Mouse (Mus musculus) embryonic facial prominence, embryonic 12.5 days (tissue): Measurements from ENCODE around the gene Rftn1. TPM values are rescaled to one million over a fixed set of nuclear protein-coding genes. Genes with fewer than 3 reads are reported as not detected.
"Not testable (repeated sequence)": the region's sequence is repeated elsewhere in the genome, so short reads cannot be mapped to it uniquely, and the experiment has no call there.

Experiments
- ATAC-seq: fragments of 200-750 bp; cut with Nextera tagmentation; 2 replicates; pipeline ENCODE4 v1.8.0; 2017; ENCODE audit not compliant: insufficient number of reproducible peaks, insufficient read depth, low FRiP score, low TSS enrichment
- H3K27ac ChIP-seq: fragments of 300-500 bp; sonication (generic); 2 replicates; pipeline ENCODE4 v1.5.1; 2016; ENCODE audit warnings: mild to moderate bottlenecking
- H3K27me3 ChIP-seq: fragments of 300-500 bp; sonication (generic); 2 replicates; pipeline ENCODE4 v1.6.1; 2016; ENCODE audit warnings: mild to moderate bottlenecking, moderate library complexity
- H3K36me3 ChIP-seq: fragments of 300-500 bp; sonication (generic); 2 replicates; pipeline ENCODE4 v1.6.1; 2016; ENCODE audit warnings: mild to moderate bottlenecking
- H3K4me1 ChIP-seq: fragments of 300-500 bp; sonication (generic); 2 replicates; pipeline ENCODE4 v1.6.1; 2016
- H3K4me2 ChIP-seq: fragments of 300-500 bp; sonication (generic); replicated peaks from 2 replicates; pipeline ENCODE4 v1.6.1; 2016; ENCODE audit warnings: mild to moderate bottlenecking, moderate library complexity
- H3K4me3 ChIP-seq: fragments of 300-500 bp; sonication (generic); 2 replicates; pipeline ENCODE4 v1.5.1; 2016; ENCODE audit warnings: mild to moderate bottlenecking
- H3K9ac ChIP-seq: fragments of 300-500 bp; sonication (generic); 2 replicates; pipeline ENCODE4 v1.6.1; 2016; ENCODE audit warnings: mild to moderate bottlenecking, moderate library complexity
- H3K9me3 ChIP-seq: fragments of 300-500 bp; sonication (generic); 2 replicates; pipeline ENCODE4 v1.6.1; 2016; ENCODE audit warnings: mild to moderate bottlenecking, moderate library complexity
- WGBS: fragments of 180-500 bp; shearing (Covaris S2); methylation state at CpG from one replicate; pipeline ENCODE4 v1.1.7; 2016; 5-methylcytosine and 5-hydroxymethylcytosine counted together
- polyA plus RNA-seq: library from polyadenylated mRNA; unstranded; fragments of >200 nt; fragmentation: Nextera tagmentation; extraction: Ambion mirVana; gene quantifications from 2 replicates; pipeline ENCODE4 v1.2.1, GENCODE M21; 2016

Rftn1 gene
- polyA plus RNA-seq, 1 experiment from 2014 or later = 12.1 TPM

DNA sequence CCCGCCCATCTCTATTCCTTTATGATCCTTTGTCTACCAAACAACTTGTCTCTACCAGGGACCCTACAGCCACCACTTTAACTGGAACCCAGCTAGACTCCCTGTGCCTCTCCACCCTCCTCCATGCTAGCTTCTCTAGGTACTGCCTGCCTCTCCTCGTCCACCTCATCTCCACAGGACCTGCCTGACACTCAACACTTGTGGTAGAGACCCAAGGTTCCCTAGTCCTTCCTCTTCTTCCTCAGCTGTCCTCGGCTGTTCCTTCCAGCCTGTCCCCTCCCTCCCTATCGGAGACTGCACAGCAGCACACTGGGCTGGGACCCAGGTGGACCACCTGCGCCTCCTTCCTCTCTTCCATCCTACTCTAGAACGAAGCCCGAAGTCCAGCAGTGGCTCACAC is 73.0 kb downstream of the Rftn1 start:
- Histone ChIP-seq H3K9ac (no peak overlapping the region), H3K4me1 (no peaks in the 10 kb centered on the region), H3K27me3 (no peaks in the 10 kb centered on the region), H3K36me3 (no peaks in the 10 kb centered on the region), H3K27ac (no peak overlapping the region), H3K4me2 (no peak overlapping the region), H3K9me3 (no peaks in the 10 kb centered on the region), H3K4me3 (no peak overlapping the region)
- WGBS = 92% methylated on average over 7 of the region's 7 CpGs
- no peak for ATAC-seq

DNA sequence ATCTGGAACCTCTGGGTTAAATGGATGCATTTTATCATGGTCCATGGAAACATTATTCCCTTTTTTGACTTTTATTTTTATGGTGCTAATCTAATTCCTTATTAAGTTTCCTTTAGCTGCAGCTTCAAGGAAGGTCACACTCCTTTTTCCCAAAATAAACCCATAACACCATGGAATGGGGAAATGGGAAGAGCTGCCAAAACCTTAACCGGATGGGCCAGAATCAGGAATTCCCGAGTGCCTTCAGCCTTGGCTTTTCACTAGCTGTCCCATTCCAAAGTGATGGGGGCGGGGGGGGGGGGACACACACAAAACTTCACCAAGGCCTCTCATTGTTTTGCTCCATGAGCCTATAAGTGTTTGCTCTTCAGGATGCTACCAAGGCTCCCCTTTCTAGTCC is 73.5 kb downstream of the Rftn1 start:
- whole genome bisulfite sequencing = 83% methylated on average over 3 of the region's 3 CpGs
- no peaks in the 10 kb centered on the region for H3K9me3 ChIP-seq
- H3K9ac ChIP-seq = no peak overlapping the region
- no peaks in the 10 kb centered on the region for H3K36me3 ChIP-seq
- no peaks in the 10 kb centered on the region for H3K27me3 ChIP-seq
- H3K27ac ChIP-seq = no peak overlapping the region
- no peak overlapping the region for H3K4me2 ChIP-seq
- H3K4me3 ChIP-seq = no peak overlapping the region
- ATAC-seq = no peak
- no peaks in the 10 kb centered on the region for H3K4me1 ChIP-seq

DNA sequence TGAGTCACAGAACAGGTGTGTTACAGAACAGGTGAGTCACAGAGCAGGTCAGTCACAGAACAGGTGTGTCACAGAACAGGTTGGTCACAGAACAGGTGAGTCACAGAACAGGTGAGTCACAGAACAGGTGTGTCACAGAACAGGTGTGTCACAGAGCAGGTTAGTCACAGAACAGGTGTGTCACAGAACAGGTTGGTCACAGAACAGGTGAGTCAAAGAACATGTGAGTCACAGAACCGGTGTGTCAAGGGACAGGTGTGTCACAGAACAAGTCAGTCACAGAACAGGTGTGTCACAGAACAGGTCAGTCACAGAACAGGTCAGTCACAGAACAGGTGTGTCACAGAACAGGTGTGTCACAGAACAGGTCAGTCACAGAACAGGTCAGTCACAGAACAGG is 74.1 kb downstream of the Rftn1 start:
- not testable (repeated sequence) for ATAC-seq, H3K27me3 ChIP-seq, H3K4me3 ChIP-seq, H3K4me1 ChIP-seq, H3K36me3 ChIP-seq, H3K27ac ChIP-seq, H3K9ac ChIP-seq, H3K4me2 ChIP-seq, H3K9me3 ChIP-seq
- 86% methylated on average over 1 of the region's 1 CpGs for WGBS

DNA sequence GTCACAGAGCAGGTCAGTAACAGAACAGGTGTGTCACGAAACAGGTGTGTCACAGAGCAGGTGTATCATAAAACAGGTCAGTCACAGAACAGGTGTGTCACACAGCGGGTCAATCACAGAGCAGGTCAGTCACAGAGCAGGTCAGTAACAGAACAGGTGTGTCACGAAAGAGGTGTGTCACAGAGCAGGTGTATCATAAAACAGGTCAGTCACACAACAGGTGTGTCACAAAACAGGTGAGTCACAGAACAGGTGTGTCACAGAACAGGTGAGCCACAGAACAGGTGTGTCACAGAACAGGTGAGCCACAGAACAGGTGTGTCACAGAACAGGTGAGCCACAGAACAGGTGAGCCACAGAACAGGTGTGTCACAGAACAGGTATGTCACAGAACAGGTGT is 74.8 kb downstream of the Rftn1 start:
- not testable (repeated sequence) for H3K36me3 ChIP-seq, H3K9ac ChIP-seq, H3K4me3 ChIP-seq, ATAC-seq, H3K27me3 ChIP-seq, H3K27ac ChIP-seq, H3K4me1 ChIP-seq, H3K9me3 ChIP-seq, H3K4me2 ChIP-seq
- WGBS = 90% methylated on average over 3 of the region's 3 CpGs

DNA sequence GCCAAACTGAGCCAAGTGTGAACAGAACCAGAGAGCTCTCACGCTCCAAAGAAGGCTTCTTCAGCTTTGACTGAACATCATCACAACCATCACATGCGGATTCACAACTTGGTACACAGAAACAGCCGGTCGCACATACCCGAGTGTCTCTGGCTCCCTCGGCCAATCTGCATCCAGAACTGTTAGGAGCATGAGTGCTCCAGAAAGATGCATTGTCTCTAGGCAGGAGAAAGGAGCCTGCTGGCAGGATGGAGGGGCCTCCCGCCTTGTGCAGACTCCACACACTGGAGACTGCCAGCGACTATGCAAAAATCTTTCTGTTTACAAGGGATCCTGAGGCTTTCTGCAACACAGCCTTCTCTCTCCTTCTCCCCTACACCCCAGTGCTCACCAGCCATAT is 75.8 kb downstream of the Rftn1 start:
- no peaks in the 10 kb centered on the region for H3K9me3 ChIP-seq
- no peaks in the 10 kb centered on the region for H3K27me3 ChIP-seq
- H3K4me1 ChIP-seq = no peaks in the 10 kb centered on the region
- no peaks in the 10 kb centered on the region for H3K36me3 ChIP-seq
- WGBS = 84% methylated on average over 8 of the region's 8 CpGs
- H3K9ac ChIP-seq = no peak overlapping the region
- H3K4me3 ChIP-seq = no peak overlapping the region
- H3K4me2 ChIP-seq = no peak overlapping the region
- H3K27ac ChIP-seq = no peak overlapping the region
- no peak for ATAC-seq

DNA sequence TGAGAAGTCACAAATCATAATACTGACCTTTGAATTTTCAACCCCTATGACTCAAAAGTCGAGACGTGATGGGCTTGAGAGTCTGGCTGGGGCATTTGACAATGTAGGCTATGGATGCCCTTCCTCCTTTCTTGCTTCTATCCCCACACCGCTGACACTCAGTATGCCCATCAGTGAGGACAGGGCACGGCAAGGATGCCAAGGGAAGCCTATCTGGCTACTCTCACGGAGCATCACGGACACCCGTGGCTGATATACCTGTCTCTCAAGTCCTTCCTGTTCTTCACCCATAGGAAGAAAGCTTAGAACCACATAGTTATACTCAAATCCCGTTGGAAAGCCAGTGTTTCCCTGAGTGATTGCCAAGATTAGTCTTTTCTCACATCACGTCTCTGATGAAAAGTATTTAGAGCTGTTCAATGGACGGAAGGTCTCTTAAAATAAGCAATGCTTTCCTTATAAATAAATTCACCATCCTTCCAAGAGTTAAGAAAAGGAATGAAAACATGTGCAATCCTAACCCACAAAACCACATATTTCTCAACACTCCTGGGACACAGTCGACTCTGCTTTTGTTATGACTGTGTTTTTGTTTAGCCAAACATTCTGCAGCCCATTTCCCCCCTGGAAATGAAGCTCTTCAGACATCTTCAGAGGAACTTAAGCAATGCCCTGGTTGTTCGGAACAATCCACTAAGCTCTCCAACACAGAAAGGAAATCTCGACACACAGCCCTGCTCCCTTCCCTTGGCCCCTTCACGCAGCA is 79.6 kb downstream of the Rftn1 start:
- Histone ChIP-seq H3K9ac (no peak overlapping the region), H3K9me3 (no peaks in the 10 kb centered on the region), H3K4me3 (no peak overlapping the region), H3K36me3 (no peaks in the 10 kb centered on the region), H3K4me2 (no peak overlapping the region), H3K27ac (no peak overlapping the region), H3K4me1 (no peaks in the 10 kb centered on the region), H3K27me3 (no peaks in the 10 kb centered on the region)
- WGBS = 66% methylated on average over 14 of the region's 14 CpGs
- no peak for ATAC-seq

DNA sequence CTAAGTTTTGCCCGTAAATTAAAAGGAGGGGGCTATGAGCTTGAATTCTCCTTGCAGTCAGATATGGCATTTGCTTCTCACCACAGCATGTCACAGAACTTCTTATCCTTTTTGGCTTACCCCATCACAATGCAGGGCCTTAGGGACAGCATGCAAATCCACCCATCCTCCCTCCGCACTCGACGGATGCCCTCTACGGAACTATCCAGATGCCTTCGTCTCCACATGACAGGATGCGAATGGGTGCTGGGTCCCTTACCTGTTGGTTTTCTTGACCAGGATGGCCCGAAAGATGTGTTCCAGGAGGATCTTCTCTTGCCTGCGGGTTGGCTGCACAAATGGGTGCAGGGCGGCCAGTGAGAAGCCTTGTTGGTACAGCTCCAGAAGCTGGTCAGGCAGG is 83.7 kb downstream of the Rftn1 start:
- WGBS = 94% methylated on average over 10 of the region's 10 CpGs
- H3K27me3 ChIP-seq = no peaks in the 10 kb centered on the region
- no peaks in the 10 kb centered on the region for H3K4me1 ChIP-seq
- H3K4me2 ChIP-seq = no peak overlapping the region
- no peak for ATAC-seq
- no peak overlapping the region for H3K27ac ChIP-seq
- no peak overlapping the region for H3K9ac ChIP-seq
- no peaks in the 10 kb centered on the region for H3K9me3 ChIP-seq
- no peak overlapping the region for H3K4me3 ChIP-seq
- H3K36me3 ChIP-seq = no peaks in the 10 kb centered on the region

DNA sequence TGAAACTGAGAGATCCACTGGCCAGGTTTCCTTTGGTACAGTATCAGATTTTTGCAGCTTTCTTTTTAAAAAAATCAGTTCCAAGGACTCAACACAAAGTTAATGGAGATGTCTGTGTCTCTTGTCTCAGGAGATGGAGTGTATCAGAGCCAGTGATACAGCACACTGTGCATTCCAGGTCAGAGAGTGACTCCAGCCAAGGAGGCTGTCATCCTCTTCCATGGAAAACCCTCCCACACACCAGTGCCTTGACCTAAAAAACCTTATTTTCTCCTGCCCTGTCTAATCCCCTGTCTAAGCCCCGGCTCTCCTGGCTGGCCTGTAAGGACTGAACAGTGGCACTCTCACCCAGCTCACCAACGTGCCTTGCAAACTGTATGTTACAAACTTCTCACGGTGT is 86.3 kb downstream of the Rftn1 start:
- H3K36me3 ChIP-seq = no peaks in the 10 kb centered on the region
- ATAC-seq = no peak
- WGBS = 91% methylated on average over 3 of the region's 3 CpGs

DNA sequence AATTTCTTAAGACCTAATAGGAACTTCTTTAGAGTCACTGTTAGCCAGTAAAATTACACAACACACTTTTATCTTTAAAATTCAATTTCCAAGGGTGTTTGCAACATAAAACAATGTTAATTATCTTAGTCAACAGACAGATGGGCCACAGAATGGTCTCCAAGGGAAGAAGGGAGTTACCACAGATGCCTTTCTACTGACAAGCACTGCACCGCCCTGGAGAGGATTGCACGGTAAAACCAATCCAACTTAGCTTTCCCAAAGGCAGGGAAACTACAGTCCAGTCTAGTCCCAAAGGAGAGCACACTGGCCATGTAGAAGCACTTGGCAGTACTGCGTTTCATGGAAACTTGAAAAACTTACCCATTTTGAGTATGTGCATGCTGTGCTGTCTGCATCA is 89.1 kb downstream of the Rftn1 start:
- Histone ChIP-seq H3K36me3 (no peaks in the 10 kb centered on the region), H3K9ac (no peak overlapping the region), H3K27ac (no peak overlapping the region), H3K9me3 (no peaks in the 10 kb centered on the region), H3K4me3 (no peak overlapping the region), H3K4me2 (no peak overlapping the region), H3K4me1 (no peaks in the 10 kb centered on the region), H3K27me3 (no peaks in the 10 kb centered on the region)
- WGBS = 92% methylated on average over 3 of the region's 3 CpGs
- ATAC-seq = no peak

More for the DNA sequence above, 86.3 kb downstream of the Rftn1 start:
- H3K4me3 ChIP-seq = no peak overlapping the region
- no peaks in the 10 kb centered on the region for H3K9me3 ChIP-seq
- no peaks in the 10 kb centered on the region for H3K4me1 ChIP-seq
- H3K4me2 ChIP-seq = no peak overlapping the region
- no peak overlapping the region for H3K9ac ChIP-seq
- H3K27ac ChIP-seq = no peak overlapping the region
- no peaks in the 10 kb centered on the region for H3K27me3 ChIP-seq

DNA sequence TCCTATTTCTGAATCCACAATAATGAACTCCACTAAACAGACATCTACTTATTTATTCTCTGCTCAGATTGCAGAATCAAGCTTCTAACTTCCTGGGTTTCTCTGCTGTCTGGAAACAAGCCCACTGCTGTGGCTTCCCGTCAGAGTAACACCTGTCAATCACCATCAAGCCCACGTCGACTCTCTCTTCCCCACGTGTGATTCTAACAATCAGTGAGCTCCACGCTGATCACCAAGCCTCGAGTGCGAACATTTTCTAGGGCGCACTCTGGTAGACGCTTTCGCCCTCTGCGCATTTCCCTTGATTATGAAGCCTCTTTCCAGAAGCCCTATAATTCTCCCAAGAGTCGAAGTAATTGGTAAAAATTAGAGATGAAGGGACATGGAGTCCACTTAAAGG is 90.4 kb downstream of the Rftn1 start:
- Histone ChIP-seq H3K27ac (no peak overlapping the region), H3K9ac (no peak overlapping the region), H3K36me3 (no peaks in the 10 kb centered on the region), H3K4me3 (no peak overlapping the region), H3K9me3 (no peaks in the 10 kb centered on the region), H3K27me3 (no peaks in the 10 kb centered on the region), H3K4me1 (no peaks in the 10 kb centered on the region), H3K4me2 (no peak overlapping the region)
- WGBS = 64% methylated on average over 12 of the region's 12 CpGs
- no peak for ATAC-seq

DNA sequence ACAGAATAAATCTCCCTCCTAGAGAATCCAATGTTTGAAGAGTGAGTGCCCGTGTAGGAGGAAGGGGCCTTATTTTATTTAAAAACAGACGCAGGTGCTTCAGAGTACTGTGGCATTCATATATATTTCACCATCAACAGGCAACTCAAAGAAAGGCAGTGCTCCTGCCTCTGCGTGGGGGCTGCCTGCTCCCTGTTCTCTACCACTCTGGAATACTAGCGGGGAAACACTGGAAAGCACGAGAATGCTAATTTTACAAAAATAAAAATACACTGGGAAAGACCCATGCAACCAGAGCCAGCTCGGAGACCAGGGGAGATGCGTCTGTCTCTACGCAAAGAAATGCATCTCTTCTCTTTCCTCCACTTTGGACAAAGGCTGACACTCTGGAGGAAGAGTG is 91.1 kb downstream of the Rftn1 start:
- H3K4me1 ChIP-seq = no peaks in the 10 kb centered on the region
- H3K27ac ChIP-seq = no peak overlapping the region
- H3K9me3 ChIP-seq = no peaks in the 10 kb centered on the region
- no peak overlapping the region for H3K4me3 ChIP-seq
- no peaks in the 10 kb centered on the region for H3K36me3 ChIP-seq
- no peaks in the 10 kb centered on the region for H3K27me3 ChIP-seq
- ATAC-seq = no peak
- no peak overlapping the region for H3K9ac ChIP-seq
- no peak overlapping the region for H3K4me2 ChIP-seq
- WGBS = 64% methylated on average over 8 of the region's 8 CpGs

DNA sequence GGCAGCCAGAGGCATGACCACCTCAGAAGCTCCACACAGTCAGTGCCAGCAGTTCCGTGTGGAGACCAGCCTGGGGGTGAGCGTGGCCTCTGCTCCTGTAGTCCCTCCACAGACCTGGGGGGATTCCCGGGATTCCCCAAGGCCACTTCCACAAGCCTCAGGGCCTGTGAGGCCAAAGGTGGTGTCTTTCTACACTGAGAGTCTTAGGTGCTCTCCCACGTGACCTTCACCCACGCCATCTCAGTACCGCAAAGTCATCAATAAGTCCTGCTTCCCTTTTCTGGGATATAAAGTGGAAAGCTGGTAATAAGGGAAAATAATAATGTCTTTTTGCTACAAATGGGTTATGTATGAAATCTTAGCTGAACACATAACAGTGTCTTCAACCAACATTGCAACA is 92.2 kb downstream of the Rftn1 start:
- H3K9ac ChIP-seq = no peak overlapping the region
- no peak overlapping the region for H3K4me3 ChIP-seq
- H3K27me3 ChIP-seq = no peaks in the 10 kb centered on the region
- H3K4me1 ChIP-seq = no peaks in the 10 kb centered on the region
- no peaks in the 10 kb centered on the region for H3K36me3 ChIP-seq
- no peak overlapping the region for H3K27ac ChIP-seq
- no peak for ATAC-seq
- H3K4me2 ChIP-seq = no peak overlapping the region
- 80% methylated on average over 6 of the region's 6 CpGs for WGBS
- no peaks in the 10 kb centered on the region for H3K9me3 ChIP-seq

DNA sequence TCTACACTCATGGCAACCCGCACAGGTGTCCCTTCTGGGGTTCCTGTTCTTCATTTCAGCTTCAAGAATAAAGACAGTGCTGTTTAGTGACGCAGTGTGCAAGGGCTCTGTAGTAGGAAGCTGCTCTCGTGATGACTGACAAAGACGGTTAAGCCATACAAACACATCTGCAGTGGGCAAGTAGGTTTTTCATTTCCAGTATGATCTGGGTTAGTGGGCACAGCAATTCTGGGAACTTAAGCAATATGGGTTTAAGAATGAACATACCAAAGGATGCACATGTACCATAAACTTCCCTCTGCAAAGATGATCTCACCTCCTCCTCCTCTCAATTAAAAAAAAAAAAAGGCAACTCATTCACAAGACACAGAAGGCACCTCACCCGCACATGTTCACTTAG is 92.6 kb downstream of the Rftn1 start:
- H3K4me2 ChIP-seq = no peak overlapping the region
- ATAC-seq = no peak
- H3K9ac ChIP-seq = no peak overlapping the region
- no peak overlapping the region for H3K4me3 ChIP-seq
- no peaks in the 10 kb centered on the region for H3K27me3 ChIP-seq
- H3K27ac ChIP-seq = no peak overlapping the region
- no peaks in the 10 kb centered on the region for H3K36me3 ChIP-seq
- H3K4me1 ChIP-seq = no peaks in the 10 kb centered on the region
- no peaks in the 10 kb centered on the region for H3K9me3 ChIP-seq
- WGBS = 88% methylated on average over 5 of the region's 5 CpGs
